Mouse (Mus musculus): ENCODE results near the gene Fam50b. TPM values are rescaled to one million over a fixed set of nuclear protein-coding genes. Genes with fewer than 3 reads are reported as not detected.

Fam50b gene
- polyA plus RNA-seq, 1 experiment from 2014 or later = not detected

DNA sequence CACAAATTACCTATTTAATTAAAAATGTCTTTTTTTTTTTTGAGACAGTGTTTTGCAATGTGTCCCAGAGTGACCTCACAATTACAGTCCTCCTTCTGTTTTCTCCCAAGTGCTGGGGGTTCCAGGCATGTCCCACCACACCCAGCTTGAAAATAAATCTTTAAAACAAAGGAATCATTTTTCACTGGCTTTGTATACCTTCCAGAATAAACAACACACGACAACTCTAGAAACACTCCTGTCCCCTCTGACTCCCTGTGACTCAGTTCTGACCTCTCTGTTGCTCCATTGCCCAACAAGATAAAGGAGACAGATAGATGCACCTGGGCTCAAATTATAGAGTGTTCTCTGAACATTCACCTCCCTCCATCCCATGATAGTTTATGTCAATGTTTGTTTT is 21.8 kb upstream of the Fam50b start:
- no peaks in the 10 kb centered on the region for H3K27me3 ChIP-seq
- no peak overlapping the region for H3K27ac ChIP-seq
- 77% methylated on average over 1 of the region's 1 CpGs for WGBS
- ATAC-seq (ENCODE audit: low FRiP score) = no peak
- H3K36me3 ChIP-seq (replicated peaks) = no peaks in the 10 kb centered on the region
- no peaks in the 10 kb centered on the region for H3K9me3 ChIP-seq
- H3K9ac ChIP-seq = no peak overlapping the region
- H3K4me3 ChIP-seq (replicated peaks) = no peak overlapping the region
- peaks cover 6% of the 10 kb centered on the region for H3K4me1 ChIP-seq
- no peak overlapping the region for H3K4me2 ChIP-seq

GRCm38 (mm10) chr13:34715437-34715838 is 19.2 kb upstream of the Fam50b start:
- WGBS = 66% methylated on average over 7 of the region's 7 CpGs
- H3K4me1 ChIP-seq = peaks cover 6% of the 10 kb centered on the region
- no peaks in the 10 kb centered on the region for H3K27me3 ChIP-seq
- no peaks in the 10 kb centered on the region for H3K9me3 ChIP-seq
- H3K9ac ChIP-seq = no peak overlapping the region
- ATAC-seq (ENCODE audit: low FRiP score) = no peak
- no peaks in the 10 kb centered on the region for H3K36me3 ChIP-seq (replicated peaks)
- no peak overlapping the region for H3K4me2 ChIP-seq
- H3K4me3 ChIP-seq (replicated peaks) = no peak overlapping the region
- no peak overlapping the region for H3K27ac ChIP-seq

DNA sequence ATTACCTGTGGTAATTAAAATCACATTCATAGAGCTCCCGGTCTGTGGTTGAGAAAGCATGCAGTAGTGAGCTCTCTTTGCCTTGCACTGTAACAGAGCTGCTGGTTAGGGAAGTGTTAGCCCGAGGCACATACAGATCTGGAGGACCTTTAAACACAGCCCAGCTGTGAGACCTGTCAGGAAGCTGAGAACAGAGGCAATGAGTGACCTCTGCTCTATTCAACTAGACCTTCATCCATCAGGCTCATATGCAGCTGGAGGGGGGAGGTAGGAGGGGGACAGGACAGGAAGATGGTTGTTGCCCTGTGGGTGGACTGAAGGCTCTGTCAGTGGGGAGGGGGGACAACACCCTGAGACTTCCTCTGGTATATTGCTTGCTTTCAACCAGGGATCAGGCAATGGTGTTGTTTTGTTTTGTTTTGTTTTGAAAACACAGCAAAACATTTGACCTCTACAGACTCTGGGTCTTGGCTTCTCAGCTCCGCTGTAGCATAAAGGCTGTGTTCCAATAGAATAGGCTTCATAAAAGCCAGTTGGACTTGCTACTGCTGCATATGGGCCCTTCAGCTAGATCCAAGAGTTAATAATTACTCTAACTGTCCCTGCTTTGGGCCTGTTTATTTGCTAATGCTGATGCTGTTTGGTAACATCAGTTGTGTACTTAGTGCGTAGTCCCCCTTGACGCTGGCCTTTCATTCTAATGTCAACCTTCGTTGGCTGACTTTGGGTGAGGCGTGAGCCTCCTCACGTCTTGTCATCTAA is 9.6 kb upstream of the Fam50b start:
- H3K9ac ChIP-seq = no peak overlapping the region

DNA sequence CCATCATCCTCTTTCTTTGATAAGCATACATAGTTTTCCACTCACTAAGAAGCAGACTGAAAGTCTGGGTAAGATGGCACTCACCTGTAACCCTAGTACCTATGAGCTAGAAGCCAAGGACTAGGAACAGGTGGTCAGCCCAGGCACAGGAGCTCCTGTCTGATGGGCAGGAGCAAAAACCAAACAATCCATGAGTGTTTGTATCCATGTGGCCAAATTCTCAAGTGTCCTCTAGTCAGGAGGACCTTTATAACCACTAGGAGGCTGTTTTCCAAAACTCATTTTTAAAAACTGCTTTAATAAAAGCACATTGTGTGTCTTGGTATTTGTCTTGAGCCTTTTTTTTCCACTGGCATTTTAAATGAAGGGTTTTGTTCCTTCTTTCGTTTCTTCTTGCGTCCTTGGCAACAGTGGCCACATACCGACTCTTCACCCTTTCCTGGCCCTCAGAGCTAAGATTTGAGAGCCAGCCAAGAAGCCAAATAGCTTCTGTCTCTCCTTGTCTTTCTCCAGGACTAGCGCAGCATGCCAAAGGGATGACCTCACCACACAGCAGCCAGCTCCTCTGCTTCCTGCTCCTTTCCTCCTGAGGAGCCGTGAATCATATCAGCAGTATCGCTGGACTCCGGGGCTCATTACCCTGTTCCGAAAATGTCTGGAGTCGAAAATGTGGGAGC is 8.7 kb upstream of the Fam50b start:
- whole genome bisulfite sequencing = 65% methylated on average over 9 of the region's 9 CpGs
- no peak for ATAC-seq (ENCODE audit: low FRiP score)
- H3K27ac ChIP-seq = no peak overlapping the region

More for the DNA sequence above, 9.6 kb upstream of the Fam50b start:
- WGBS = 81% methylated on average over 8 of the region's 8 CpGs
- no peak for ATAC-seq (ENCODE audit: low FRiP score)
- Histone ChIP-seq H3K9me3 (no peaks in the 10 kb centered on the region), H3K4me3 (replicated peaks) (no peak overlapping the region), H3K27me3 (no peaks in the 10 kb centered on the region), H3K4me2 (no peak overlapping the region), H3K4me1 (no peaks in the 10 kb centered on the region), H3K27ac (no peak overlapping the region), H3K36me3 (replicated peaks) (no peaks in the 10 kb centered on the region)

GRCm38 (mm10) chr13:34726477-34726805 is 8.2 kb upstream of the Fam50b start:
- Histone ChIP-seq H3K36me3 (replicated peaks) (no peaks in the 10 kb centered on the region), H3K4me3 (replicated peaks) (no peak overlapping the region), H3K9me3 (no peaks in the 10 kb centered on the region), H3K27me3 (no peaks in the 10 kb centered on the region), H3K4me2 (no peak overlapping the region), H3K4me1 (no peaks in the 10 kb centered on the region), H3K27ac (no peak overlapping the region), H3K9ac (no peak overlapping the region)
- no peak for ATAC-seq (ENCODE audit: low FRiP score)
- WGBS = 80% methylated on average over 8 of the region's 8 CpGs

More for the DNA sequence above, 8.7 kb upstream of the Fam50b start:
- Histone ChIP-seq H3K4me3 (replicated peaks) (no peak overlapping the region), H3K36me3 (replicated peaks) (no peaks in the 10 kb centered on the region), H3K9ac (no peak overlapping the region), H3K9me3 (no peaks in the 10 kb centered on the region), H3K4me2 (no peak overlapping the region), H3K27me3 (no peaks in the 10 kb centered on the region), H3K4me1 (no peaks in the 10 kb centered on the region)

DNA sequence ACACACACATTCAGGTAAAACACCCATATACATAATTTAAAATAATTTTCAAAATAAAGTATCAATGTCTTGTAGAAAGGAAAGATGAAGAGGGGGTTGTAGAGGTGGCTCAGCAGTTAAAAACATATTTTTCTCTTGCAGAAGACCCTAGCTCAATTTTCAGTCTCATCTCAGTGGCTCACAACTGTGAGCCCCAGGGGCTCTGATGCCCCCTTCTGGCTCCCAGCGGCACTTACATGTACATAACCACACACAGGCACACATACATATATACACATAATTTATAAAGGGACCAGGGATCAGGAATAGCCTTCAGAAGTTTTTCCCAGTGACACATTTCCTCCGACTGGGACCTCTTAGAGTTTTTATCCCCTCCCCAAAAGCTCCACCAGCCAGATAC is 7.6 kb upstream of the Fam50b start:
- Histone ChIP-seq H3K27ac (no peak overlapping the region), H3K4me3 (replicated peaks) (no peak overlapping the region), H3K4me2 (no peak overlapping the region), H3K9me3 (no peaks in the 10 kb centered on the region), H3K27me3 (no peaks in the 10 kb centered on the region), H3K4me1 (no peaks in the 10 kb centered on the region), H3K9ac (no peak overlapping the region), H3K36me3 (replicated peaks) (no peaks in the 10 kb centered on the region)
- no peak for ATAC-seq (ENCODE audit: low FRiP score)
- 93% methylated on average over 2 of the region's 2 CpGs for WGBS

- H3K4me1 ChIP-seq = no peaks in the 10 kb centered on the region
- no peak overlapping the region for H3K4me2 ChIP-seq
- H3K4me3 ChIP-seq (replicated peaks) = no peak overlapping the region
- H3K9ac ChIP-seq = no peak overlapping the region
- WGBS = 89% methylated on average over 6 of the region's 6 CpGs
- no peak for ATAC-seq (ENCODE audit: low FRiP score)
- no peaks in the 10 kb centered on the region for H3K9me3 ChIP-seq
- no peak overlapping the region for H3K27ac ChIP-seq
- H3K36me3 ChIP-seq (replicated peaks) = no peaks in the 10 kb centered on the region
- H3K27me3 ChIP-seq = 0 out of 2 replicates have a peak, but pooled peaks cover 6% of the 10 kb centered on the region
These were observed 3.1 kb upstream of the Fam50b start for GRCm38 (mm10) chr13:34731551-34731950.

- Histone ChIP-seq H3K4me2 (no peak overlapping the region), H3K9me3 (no peaks in the 10 kb centered on the region), H3K4me1 (0 out of 2 replicates have a peak, but pooled peaks cover 2% of the 10 kb centered on the region), H3K36me3 (replicated peaks) (no peaks in the 10 kb centered on the region), H3K9ac (no peak overlapping the region), H3K27me3 (0 out of 2 replicates have a peak, but pooled peaks cover 7% of the 10 kb centered on the region), H3K4me3 (replicated peaks) (no peak overlapping the region), H3K27ac (no peak overlapping the region)
- WGBS = 80% methylated on average over 1 of the region's 1 CpGs
- no peak for ATAC-seq (ENCODE audit: low FRiP score)
These were observed 870 bp upstream of the Fam50b start for GRCm38 (mm10) chr13:34733780-34734179.

- H3K36me3 ChIP-seq (replicated peaks) = no peaks in the 10 kb centered on the region
- no peak overlapping the region for H3K27ac ChIP-seq
- no peak overlapping the region for H3K4me3 ChIP-seq (replicated peaks)
- 68% methylated on average over 7 of the region's 7 CpGs for WGBS
- H3K4me2 ChIP-seq = no peak overlapping the region
- 0 out of 2 replicates have a peak, but pooled peaks cover 12% of the 10 kb centered on the region for H3K27me3 ChIP-seq
- H3K4me1 ChIP-seq = peaks cover 3% of the 10 kb centered on the region; the same call in 1 of the 2 replicates
- H3K9me3 ChIP-seq = no peaks in the 10 kb centered on the region
- no peak overlapping the region for H3K9ac ChIP-seq
- ATAC-seq (ENCODE audit: low FRiP score) = no peak
These were observed 3.5 kb downstream of the Fam50b start for GRCm38 (mm10) chr13:34737968-34738698.

- Histone ChIP-seq H3K9me3 (no peaks in the 10 kb centered on the region), H3K36me3 (replicated peaks) (no peaks in the 10 kb centered on the region), H3K27me3 (0 out of 2 replicates have a peak, but pooled peaks cover 12% of the 10 kb centered on the region), H3K9ac (no peak overlapping the region), H3K27ac (no peak overlapping the region), H3K4me1 (peaks cover 3% of the 10 kb centered on the region; the same call in 1 of the 2 replicates), H3K4me2 (no peak overlapping the region), H3K4me3 (replicated peaks) (no peak overlapping the region)
- ATAC-seq (ENCODE audit: low FRiP score) = no peak
- 83% methylated on average over 1 of the region's 1 CpGs for WGBS
These were observed 4.0 kb downstream of the Fam50b start for GRCm38 (mm10) chr13:34738699-34738973.

- Histone ChIP-seq H3K4me1 (peaks cover 3% of the 10 kb centered on the region; the same call in 1 of the 2 replicates), H3K9ac (no peak overlapping the region), H3K27ac (no peak overlapping the region), H3K27me3 (0 out of 2 replicates have a peak, but pooled peaks cover 12% of the 10 kb centered on the region), H3K36me3 (replicated peaks) (no peaks in the 10 kb centered on the region), H3K4me3 (replicated peaks) (no peak overlapping the region), H3K9me3 (no peaks in the 10 kb centered on the region), H3K4me2 (no peak overlapping the region)
- ATAC-seq (ENCODE audit: low FRiP score) = no peak
- WGBS = 75% methylated on average over 3 of the region's 3 CpGs
These were observed 4.4 kb downstream of the Fam50b start for GRCm38 (mm10) chr13:34739071-34739470.

DNA sequence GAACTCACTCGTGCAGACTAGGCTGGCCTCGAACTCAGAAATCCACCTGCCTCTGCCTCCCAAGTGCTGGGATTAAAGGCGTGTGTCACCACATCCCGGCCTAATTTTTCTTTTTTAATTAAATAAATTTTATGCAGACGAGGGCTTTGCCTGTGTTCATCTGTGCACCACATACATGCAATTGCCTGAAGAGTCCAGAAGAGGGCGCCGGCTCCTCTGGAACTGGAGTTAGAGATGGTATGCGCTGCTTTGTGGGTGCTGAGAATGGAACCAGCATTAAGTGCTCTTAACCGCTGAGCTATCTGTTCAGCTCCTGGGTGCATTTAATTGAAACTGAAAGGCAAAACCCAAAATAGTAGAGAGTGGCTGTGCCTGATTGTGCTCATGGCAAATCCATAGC is 6.6 kb downstream of the Fam50b start:
- no peak overlapping the region for H3K9ac ChIP-seq
- no peak overlapping the region for H3K4me2 ChIP-seq
- 0 out of 2 replicates have a peak, but pooled peaks cover 9% of the 10 kb centered on the region for H3K27me3 ChIP-seq
- 82% methylated on average over 9 of the region's 9 CpGs for WGBS
- H3K36me3 ChIP-seq (replicated peaks) = no peaks in the 10 kb centered on the region
- H3K9me3 ChIP-seq = no peaks in the 10 kb centered on the region
- H3K27ac ChIP-seq = no peak overlapping the region
- H3K4me1 ChIP-seq = peaks cover 3% of the 10 kb centered on the region; the same call in 1 of the 2 replicates
- ATAC-seq (ENCODE audit: low FRiP score) = no peak
- no peak overlapping the region for H3K4me3 ChIP-seq (replicated peaks)
